Mouse (Mus musculus) retina, postnatal 1 day (tissue): ENCODE results near the gene Sbk3.

ENCODE experiments used
- DNase-seq: peaks from one replicate; pipeline ENCODE4 v3.0.0-alpha.2; 2012

Sbk3 gene

DNA sequence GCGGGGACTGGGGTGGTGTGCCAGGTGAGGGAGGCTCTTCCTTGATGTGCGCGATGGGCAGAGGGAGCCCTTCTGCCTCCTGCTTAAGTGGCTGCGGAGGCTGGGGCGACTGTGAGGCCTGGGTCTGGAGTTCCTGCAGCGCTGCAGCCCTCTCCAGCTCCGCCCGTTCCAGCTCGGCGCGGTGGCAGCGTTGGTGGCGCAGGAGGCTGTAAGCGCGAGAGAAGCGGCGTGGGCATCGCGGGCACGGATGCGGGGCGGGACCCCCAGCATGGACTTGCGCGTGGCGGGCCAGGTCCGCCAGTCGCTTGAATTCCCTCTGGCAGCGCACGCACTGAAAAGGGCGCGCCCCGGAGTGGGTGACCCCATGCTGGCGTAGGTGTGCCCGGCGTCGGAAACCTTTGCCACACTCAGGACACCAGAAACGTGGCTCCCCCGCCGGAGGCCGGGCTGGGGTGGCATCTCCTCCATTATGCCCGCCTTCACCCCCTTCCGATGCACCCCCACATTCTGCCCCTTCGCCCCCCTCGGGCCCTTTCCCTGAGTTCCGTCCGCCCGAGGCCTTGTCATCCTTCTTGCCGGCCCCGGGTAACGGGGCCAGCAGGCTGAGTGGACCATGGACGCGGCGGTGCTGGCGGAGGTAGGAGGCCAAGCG, 22.5 kb upstream of the Sbk3 start:
- DNase-seq: no peak

DNA sequence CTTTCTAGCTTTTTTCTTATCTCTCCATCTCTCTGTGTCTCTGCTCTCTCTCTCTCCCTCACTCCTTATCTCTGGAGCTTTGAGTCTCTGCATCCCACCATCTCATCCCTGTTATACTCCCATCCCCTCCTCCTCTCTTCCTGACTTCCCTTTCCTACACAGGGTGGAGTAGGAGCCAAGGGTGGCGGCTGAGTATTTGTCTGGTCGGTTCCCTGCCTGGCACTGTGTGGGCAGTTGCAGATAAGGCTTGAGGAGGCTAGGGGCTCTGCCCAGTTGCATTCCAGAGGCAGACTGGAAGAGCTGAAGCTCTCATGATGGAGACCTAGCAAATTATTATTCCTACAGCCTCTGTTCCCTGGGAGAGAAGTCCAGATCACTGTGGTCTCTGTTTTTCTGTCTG, 17.3 kb upstream of the Sbk3 start:
- no peak for DNase-seq

DNA sequence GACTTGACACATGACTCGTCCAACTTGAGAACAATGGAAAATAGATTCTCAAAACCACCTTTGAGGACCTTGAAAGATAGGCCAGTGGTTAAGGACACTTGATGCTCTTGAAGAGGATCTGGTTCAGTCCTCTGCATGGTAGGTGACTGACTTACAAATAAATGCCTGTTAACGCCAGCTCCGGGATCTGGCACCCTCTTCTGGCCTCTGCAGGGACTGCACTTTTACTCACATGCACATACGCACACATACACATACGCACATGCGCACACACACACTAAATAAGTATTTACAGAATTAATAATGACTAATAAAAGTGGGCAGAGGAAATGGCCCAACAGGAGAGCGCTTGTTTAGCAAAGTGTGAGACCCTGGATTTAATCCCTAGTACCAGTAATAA, 5.9 kb upstream of the Sbk3 start:
- DNase-seq: no peak

DNA sequence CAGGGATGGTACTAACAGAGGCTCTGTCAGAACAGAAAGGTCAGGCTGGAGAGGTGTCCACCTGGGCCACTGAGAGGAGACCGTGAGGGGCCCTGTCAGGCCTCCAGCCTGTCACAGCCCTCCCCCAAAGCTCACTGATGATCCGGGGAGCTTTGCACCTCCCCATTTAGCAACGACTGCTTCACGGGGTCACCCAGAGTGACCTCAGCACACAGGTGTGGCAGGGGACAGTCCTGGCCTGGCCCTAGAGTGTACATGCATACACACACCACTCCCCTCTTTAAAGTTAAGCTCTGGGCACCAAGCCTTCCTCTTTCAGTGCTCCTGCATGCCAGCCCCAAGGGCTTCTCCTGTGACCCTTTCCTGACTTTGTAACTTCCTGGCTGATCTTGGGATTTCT, 4.5 kb upstream of the Sbk3 start:
- DNase-seq: no peak

DNA sequence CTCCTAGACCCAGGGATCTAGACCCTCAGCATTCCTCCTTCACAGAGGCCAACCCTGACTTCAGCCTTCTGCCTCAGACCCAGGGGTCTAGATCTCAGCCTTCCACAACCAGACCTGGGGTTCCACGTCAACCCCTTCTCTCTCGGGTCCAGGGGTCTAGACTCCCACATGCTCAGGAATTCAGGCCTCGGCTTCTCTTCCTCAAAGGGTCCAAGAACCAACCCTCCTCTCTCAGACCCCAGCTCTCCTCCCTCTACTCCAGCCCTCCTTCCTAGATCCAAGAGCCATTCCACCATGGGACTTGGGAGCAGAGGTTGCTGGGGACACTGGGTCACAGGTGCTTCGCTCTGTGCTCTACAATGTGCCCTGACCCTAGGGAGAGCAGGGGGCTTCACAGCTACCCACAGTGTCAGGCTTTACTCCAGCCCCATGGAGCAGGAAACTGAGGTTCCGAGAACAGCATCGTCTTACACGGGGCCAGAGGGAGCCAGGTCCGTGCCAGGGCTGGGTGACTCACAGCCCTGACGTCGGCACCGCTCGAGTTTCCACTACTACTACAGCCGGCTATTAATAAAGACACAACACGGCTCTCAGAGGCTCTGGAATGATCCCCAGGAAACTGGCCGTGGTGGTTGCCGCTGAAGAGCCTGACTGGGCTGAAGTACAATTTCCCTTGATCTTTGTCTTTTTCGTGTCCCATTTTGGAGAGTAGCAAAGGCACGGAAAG, 1.5 kb upstream of the Sbk3 start:
- DNase-seq: no peak

DNA sequence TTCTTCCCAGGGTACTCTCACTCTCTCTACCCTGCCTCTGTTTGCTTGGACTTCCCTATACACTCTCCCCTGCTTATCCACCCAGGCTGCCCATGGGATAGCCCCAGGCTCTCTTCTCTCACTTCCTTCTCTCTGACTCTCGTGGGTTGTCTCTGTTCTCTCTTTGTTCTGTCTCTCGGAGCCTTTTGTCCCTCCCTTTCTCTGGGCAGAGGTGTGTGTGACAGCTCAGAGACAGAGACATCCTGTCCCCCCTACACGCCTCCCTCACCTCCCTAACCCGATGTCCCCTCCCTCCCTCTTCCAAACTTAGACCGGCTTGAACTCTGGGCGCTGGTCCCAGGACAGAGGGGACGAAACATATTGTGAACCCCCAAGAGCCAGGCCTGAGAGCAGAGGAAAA, 742 bp upstream of the Sbk3 start:
- DNase-seq: no peak

DNA sequence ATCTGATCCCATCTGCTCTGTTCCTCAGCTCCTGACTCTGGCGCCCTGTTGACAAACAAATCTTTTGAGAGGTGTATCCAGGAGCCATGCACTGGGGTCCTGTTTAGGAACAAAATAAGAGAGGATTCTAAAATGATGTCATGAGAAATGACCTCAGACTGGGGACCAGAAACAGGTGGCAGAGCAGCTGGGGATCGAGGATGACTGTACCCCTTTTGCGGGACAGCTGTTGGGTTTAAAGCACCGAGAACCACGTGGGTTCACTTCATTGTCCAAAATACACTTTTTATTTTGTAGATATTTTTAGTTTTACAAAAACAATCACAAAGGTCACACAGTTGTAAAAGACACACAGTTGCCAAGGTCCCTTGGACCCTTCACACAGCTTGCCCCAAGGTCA, 6.0 kb downstream of the Sbk3 start:
- DNase-seq: no peak

DNA sequence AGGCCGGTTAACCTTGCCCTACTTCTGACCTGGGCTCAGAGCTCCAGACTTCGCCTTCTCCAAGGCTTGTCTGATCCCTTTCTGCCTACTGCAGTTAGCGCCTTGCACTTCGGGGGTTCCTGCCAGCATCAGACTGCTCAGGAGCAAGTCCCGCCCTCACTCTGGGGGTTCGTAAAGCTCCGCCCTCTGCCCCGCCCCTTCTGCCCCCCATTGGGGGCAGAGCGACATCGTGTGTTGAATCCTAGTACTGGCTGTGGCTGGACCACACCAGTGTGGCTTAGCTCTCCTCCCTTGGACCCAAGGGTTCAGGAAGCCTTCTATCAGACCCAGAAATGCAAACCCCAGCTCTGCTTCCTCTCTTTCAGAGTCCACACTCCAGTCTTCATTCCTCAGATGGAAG, 6.7 kb downstream of the Sbk3 start, which contains the start of gene Sbk2:
Gene Sbk2 (minus strand): TSS at position 135 of the 400 bp plus-strand sequence.
- DNase-seq: peak; percentile 82

DNA sequence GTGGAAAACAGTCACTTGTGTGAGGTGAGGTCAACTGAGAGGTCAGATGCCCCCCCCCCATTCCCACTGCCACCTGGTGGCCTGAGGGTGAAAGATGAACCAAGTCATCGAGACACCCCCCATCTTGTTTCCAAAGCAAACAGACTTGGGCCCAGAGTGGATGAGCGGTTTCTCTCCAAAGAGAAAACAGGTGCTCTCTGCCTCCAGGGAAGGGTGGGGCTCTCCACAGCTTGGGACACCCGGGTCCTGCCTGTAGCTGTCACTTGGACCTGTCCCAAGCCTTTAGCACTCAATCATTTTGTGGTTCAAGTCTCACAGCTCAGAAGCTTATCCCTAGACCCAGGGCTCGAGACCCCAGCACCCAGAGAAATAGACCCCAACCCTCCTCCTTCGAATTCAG, 7.4 kb downstream of the Sbk3 start:
- no peak for DNase-seq

DNA sequence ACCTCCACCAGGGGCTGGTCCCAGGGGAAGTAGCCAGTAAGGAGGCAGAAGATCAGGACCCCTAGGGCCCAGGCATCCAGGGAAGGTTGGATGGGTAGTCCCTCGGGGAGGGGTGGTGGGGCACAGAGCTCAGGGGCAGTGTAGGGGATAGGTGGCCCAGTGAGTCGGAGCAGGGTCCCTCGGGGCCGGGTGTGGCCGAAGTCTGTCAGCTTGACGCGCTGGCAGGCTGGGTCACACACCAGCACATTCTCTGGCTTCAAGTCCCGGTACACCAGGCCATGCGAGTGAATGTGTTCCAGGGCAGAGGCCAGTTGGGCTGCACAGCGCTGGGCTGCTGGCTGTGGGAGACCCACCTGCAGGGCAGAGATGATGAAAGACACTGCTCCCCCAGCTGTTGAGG, 13.6 kb downstream of the Sbk3 start:
- no peak for DNase-seq

DNA sequence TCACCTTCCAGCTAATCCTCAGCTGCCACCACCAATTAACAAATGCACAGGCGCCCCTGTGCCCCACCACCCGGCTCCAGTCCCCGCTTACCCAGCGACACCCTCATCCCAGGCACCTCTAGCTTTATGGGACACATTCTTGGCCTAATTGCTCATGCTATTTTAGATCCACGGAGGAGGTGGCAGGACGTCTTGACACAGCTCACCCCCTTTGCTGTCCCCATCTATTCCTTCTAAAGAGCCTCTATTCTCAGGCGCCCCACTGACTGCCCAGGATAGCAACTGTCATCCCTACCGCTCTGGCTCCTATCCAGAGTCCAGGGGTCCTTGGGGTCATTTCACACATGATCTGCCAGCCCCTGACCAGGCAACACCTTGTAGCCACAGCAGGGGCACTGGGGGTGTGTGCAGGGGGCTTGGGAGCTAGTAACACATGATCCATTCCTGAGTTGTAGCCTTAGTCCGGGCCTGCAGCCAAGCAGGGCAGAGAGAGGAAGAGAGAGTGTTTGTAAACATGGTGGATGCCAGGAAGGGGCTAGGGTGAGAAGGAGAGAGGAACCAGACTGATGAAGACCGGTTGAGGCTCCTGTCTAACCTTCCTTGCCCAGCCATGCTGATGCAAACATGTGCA, 17.0 kb downstream of the Sbk3 start:
- DNase-seq: peak; percentile 18

DNA sequence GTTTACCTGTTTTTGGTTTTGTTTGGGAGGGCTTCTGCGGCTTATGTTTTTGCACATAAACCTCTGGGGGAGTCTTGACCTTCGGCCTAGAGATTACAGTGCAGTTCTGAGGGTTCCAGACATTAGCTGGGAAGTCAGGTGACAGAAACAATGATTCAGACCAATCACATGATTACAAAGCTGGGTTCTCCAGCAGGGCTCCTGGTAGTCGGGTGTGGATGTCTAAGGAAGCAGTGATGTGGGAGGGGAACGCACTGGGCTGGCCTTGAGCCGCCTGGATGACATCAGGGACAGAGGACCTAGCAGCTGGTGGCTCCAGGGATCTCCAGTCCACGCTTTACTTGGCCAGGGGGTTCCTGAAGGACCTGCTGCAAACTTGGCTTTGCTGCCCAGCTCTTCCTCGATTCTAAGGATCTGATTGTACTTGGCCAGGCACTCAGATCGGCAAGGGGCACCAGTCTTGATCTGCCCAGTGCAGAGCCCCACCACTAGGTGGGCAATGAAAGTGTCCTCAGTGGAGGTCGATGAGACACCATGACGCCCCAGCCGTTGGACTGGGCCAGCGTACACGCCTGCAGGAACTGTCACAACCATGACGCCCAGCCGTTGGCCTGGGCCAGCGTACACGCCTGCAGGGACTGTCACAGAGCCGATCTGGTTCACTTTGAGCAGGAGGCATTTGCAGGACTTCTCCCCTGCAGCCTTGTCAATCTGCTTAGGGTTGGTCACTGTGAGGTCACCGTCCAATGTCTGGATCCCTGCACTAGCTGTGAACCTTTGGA, 20.2 kb downstream of the Sbk3 start:
- DNase-seq: no peak

DNA sequence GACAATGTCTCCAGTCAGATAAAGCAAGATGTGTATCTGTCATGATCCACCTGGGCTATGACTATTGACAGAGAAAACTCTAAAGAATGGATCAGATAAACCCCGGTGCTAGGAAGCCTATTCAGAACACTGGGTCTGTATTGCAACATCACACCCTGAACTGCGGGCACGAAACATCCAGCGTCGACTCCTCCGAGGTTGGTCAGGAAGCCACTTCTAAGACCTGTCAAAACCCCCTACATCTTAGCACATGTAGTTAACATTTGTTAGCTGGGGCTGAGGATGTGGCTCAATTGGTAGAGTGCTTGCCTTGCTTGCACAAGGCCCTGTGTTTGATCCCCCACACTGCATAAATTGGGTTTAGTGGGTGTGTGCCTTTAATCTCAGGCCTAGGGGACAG, 22.6 kb downstream of the Sbk3 start:
- no peak for DNase-seq

DNA sequence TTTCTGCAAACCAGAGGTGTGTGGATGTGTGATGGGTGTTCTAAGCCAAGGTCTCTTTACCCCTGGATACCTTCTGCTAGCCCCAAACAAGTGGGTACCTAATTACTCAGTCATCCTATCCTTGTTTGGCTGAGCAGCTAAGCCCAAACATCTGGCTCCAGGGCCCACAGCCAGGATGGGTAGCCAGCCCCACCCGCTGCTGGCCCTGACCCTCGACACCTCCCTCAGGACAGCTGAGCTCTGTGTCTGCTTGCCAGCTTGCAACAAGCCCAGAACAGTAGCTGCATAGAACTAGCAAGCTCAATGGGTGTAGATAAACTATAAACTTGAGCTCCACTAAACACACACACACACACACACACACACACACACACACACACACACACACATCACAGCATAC, 23.1 kb downstream of the Sbk3 start:
- no peak for DNase-seq

DNA sequence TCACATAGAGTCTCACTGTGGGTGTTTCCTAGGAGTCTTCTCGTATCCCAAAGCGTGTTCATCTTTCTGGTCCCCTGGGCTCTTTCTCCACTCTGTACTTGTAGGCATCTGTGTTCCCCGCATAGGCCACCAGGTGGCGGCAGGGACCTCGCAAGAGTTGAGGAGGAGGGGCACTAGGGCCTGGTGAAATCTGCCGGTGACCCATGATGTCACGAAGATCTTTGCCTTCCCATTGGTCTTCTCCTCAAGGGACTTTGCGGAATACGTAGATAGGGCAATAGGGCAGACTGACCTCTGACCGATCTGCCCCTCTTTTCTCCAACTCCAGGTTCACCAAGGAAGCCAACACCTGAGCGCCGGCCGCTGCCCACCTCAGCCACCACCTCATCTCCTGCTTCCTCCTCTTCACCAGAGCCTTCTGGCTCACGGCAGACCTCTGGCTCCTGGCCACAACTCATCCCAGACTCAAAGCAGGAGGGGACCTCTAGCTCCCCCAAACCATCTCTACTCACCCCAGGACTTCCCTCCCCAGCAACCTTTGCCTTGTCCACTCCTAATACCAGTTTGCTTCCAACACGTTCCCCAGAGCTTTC, 27.6 kb downstream of the Sbk3 start:
- DNase-seq: peak; percentile 94

DNA sequence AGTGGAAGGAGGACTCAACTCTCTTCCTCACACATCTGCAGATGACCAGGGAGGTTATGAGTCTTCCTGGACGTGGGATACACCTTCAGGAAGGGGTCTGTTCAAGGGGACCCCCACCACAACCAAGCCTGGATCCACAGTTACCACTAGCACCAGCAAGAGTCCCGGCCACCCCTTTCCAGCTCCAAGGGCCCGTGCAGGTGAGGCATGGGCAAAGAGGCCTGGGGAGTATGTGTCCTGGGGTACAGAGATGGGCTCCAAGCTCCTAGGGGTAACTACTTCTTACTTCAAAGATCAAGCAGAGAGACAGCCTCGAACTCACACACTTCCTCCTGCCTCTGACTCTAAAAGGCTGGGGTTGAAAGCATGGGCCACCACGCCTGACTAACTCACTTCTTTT, 28.3 kb downstream of the Sbk3 start:
- DNase-seq: no peak

DNA sequence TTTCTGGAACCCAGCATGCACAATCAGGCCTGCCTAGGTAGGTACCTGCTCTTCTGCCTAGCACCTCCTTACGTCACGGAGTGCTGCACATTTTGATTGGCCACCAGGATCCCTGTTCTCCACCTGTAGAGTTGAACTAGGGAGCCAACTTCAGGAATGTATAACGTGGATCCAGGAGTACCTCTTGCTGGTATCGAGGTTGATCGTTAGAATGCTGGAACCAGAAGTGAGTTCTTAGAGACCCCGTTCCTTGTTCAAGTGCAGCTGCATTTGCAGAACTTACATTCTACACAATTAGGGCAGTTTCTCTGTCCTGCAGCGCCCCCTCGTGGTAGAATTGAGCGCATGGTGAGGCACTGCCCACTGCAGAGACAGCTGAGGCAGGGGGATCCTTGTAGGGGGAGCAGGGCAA, 30.9 kb downstream of the Sbk3 start:
- DNase-seq: peak; percentile 86

DNA sequence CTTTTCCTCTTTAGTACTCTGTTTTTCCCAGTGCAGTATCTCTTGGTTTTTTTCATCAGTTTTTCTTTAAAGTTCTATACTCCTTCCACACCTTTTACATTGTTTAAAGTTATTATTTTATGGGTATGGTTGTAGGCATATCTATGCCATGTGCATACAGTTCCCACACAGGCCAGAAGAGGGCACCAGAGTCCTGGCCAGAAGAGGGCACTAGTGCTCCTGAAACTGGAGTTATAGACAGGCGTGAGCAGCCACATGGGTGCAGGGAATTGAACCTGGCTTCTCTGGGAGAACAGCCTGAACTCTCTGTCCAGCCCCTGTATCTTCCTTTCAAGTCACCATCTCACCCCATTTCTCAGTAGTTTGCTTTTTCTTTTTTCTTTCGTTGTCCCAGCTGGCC, 32.5 kb downstream of the Sbk3 start:
- DNase-seq: peak; percentile 72

DNA sequence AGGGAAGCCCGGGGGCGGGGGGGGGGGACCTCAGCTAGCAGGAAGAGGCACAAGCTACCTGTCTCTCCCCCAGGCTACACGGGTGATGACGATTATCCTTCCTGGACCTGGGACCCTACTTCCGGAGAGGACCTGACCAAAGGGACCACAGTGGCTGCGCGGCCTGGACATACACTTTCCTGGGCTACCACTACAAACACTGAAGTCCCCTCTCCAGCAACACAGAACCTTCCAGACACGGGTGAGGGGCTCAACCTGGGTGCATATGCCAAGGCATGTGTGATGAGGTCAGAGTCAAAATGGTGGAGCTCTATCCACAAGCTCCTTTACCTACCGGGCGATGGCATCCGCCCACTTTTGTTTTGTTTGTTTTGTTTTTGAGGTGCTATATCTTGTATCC, 33.6 kb downstream of the Sbk3 start:
- DNase-seq: no peak

DNA sequence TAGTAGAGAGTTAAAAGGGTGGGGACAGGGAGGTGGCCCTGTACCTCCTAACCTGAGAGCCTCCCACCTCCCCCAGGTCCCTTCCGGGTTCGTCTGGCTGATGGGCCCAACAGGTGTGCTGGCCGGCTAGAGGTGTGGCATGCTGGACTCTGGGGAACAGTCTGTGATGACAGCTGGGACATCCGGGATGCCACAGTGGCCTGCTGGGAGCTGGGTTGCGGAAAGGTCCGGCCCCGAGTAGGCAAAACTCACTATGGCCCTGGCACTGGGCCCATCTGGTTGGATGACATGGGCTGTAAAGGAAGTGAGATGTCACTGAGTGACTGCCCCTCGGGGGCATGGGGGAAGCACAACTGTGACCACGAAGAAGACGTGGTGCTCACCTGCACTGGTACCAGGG, 34.1 kb downstream of the Sbk3 start:
- no peak for DNase-seq

DNA sequence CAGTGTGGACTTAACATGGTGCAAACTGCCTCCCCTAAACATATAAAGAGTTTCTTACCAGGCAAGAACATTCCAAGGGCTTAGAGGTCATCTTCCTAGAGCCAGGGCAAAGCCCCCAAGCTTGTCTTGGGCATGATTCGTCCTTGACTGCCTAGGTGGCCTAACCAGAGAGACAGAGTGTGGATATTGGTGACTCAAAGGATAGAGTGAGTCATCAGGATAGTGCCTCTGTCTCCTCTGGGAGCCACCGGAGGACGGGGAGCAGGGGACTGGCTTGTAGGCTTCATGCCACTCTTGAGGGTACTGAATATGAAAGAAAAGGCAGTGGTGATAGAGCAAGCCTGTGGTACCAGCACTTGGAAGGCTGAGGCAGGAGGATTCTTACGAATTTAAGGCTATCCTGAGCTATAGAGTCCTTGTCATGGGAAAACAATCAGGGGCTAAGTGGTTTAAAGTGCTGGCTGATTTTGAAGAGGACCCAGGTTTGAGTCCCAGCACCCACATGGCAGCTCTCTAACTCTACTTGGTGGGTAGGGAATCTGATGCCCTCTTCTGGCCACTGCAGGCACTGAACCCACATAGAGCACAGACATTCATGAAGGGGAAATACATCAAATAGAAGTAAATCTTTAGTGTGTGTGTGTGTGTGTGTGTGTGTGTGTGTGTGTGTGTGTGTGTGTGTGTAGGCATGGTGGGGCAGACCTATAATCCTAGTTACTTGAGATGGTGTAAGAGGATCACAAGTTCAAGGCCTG, 36.6 kb downstream of the Sbk3 start:
- no peak for DNase-seq

DNA sequence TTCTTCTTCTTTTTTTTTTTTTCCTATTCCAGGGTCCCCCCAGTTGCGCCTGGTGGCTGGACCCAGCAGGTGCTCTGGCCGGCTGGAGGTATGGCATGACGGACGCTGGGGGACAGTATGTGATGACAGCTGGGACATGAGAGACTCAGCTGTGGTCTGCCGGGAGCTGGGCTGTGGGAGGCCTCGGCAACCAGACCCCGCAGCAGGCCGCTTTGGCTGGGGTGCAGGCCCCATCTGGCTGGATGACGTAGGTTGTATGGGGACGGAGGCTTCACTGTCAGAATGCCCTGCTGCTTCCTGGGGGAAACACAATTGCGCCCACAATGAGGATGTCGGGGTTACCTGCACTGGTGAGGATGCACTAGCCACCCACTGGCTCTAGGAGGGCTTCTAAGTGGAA, 37.9 kb downstream of the Sbk3 start:
- no peak for DNase-seq
